Mouse (Mus musculus): ENCODE measurements around the gene Nudt16.
A peak's percentile ranks its signal among the peaks of the same experiment; 100 is the strongest.
"Not testable (repeated sequence)": the region's sequence is repeated elsewhere in the genome, so short reads cannot be mapped to it uniquely, and the experiment has no call there.

The Nudt16 gene

DNA sequence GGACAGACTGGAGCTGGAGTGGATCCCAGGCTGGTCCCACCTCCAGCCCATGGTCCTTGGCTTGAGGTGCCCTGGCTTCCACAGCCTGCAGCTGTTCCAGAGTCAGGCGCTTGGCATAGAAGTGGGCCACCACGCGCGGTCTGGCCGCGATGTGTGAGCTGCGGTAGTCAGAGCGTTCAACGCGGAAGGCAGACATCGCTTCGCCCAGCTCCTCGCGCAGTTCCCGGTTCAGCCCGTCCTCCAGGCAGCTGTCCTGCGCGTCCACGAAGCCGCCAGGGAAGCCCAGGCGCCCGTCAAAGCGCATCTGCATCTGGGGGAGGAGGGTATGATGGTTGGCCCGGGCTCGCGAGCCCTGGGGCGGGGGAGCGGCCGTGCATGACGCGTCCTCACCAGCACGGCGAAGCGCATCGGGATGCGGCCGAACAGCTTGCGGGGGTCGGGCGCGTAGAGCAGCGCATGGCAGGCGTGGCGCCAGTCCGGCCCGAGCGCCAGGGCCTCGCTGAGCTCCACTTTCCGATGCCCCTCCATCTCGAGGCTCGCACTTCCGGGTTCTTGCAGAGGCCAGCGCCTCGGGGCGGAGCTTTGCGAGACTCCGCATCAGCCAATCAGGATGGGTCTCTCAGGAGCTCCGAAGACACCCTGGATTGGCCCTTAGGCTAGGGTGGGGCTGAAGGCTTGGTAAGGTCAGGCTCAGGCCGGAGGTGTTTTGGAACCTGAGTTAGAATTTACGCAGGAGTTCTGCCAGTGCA lies at the start of gene Nudt16:
Nudt16 (minus strand) TSS at position 572 of the 749 bp plus-strand sequence.
- DNase-seq, result peak; percentile 91

DNA sequence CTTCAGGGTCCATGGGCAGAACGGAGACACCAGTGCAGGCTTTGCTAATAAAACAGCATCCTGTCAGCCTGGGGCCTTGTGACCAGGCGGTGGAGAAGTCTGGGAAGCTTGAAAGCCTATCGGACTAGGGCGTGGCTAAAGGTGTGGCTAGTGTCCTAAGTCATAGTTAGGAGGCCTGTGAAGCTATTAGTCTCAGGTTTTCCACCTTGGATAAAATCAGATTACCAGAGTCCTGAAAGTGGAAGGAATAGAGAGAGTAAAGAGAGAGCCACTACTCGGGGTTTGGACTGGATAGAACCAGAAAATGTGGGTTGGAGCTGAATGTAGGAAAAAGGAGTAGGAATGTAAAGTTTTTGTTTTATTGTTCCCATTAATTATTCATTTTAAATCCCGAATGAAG lies 13.4 kb upstream of the Nudt16 start, which contains the start of gene 1700080E11Rik:
1700080E11Rik (minus strand) TSS at position 101 of the 400 bp plus-strand sequence.
- no peak for DNase-seq

DNA sequence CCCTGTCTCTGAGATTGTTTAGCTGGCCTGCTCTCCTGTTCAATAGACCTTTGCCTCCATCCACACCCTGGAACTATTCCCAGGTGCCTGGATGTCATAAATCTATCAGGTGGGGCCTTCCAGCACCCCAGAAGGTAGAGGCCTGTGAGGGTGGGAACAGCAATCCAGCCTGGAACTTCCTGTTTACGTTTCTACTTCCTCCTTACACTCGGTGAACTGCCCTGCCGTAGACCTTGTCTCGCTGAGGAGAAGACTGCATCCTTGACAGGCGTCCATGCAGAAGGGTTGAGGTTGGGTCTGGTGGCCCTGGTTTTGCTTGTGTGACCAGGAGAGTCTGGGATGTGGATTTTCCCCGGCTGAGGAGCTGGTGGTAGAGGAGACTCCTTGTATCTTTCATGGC lies 7.6 kb upstream of the Nudt16 start:
- no peak for DNase-seq

DNA sequence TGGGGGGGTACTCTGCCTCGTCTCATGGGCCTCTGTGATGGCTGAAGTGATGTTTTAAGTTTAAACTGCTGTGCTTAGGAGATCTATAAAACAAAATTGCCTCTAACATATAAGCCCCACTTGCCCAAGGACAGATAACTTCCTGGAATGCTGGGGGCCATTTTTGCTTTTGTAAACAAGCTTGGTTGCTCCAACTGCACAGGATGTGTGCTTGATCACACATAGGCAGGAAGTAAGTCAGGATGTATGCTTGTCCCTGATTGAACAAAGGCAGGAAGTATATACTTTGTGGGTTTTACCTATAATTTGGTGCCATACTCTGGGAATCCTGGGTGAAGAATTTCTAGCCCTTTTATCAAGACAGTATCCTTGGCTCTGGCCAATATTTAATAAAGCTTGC lies 4.8 kb upstream of the Nudt16 start:
- no peak for DNase-seq

DNA sequence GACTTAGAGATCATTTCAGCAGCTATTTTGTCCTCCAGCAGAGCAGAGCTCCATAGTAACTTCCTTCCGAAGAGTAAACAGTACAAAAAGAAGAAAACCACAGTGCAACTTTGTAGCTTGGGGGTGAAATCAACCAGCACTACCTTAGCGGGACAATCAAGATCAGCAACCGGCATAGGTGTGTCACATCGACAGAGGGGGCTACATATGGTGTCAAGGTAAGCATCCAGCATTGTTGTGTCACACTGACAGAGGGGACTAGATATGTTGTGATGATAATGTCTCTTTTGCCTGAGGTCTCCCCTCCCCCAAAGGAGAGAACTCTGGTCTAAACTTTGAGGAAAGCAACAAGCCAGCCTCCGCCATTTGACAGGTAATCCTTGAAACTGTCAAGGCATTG lies 2.9 kb upstream of the Nudt16 start:
- DNase-seq, result no peak

DNA sequence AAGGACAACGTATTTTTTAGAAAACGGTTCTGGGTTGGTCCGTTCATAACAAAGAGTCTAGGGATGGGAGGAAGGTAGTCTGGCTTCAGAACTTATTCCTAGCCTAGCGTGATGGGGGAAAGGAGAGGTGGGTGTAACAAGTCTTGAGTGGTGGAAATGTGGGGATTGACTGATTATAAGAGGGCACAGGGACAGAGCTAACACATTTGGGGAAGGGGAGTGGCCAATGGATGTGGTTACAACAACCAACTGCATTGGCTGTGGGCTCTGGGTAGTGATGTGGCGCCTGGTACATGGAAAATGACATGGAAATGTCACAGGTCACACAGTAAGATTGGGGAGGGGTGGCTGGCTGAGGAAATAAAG lies 361 bp upstream of the Nudt16 start:
- DNase-seq, result no peak

DNA sequence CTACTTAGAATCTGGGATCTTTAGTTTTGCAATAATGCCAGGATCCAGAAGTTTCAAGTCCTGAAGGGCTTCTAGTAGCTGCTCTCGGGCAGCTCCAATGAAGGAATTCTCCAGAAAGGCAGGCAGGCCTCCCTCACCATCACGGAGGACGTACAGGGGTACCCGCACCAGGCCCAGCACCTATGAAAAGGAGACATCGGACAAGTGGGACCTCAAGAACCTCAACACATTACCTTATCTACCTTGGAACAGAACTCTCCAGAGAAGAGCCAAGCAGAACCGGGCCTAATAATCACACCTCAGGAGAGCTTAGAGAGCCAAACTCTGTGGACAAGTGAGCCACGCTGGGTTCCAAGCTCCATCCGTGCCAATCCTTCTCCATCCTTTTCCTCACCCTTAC lies 1.3 kb downstream of the Nudt16 start:
- no peak for DNase-seq

DNA sequence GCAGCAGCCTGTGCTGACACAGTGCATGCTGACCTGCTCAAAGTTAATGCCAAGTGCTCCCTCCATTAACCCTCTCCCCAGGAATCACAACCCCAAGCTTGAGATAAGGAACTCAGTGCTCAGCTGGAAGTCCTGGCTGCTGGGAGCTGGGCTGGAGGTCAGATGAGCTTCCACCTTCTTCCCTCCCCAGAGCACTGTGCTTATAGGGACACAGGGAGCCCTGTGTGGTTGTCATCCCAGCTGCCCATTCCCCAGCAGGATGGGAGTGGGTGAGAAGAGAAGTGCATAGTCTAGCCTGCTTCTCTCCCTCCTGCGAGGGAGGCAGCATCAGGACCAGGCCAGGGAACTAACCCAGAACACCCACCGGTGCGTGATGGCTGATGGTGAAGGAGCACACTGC lies 6.4 kb downstream of the Nudt16 start:
- not testable (repeated sequence) for DNase-seq

DNA sequence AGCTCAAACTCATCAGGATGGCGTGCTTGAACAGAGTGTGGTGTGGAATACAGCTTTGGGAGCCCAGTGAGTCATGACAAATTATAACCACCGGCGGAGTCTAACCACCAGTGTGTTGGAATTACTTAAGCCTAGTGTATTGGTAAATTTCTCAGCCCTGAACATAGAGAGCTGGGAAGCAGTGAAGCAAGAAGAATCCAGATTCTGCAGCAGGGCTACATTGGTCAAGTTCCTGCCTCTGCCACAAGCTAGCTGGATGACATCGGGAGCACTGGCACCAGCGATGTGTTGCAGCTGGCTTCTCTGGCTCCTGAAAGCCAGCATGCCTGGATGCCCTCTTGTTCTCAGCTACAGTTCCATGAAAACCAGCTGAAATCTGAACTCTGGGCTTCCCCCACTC lies 27.7 kb downstream of the Nudt16 start:
- DNase-seq, result no peak

DNA sequence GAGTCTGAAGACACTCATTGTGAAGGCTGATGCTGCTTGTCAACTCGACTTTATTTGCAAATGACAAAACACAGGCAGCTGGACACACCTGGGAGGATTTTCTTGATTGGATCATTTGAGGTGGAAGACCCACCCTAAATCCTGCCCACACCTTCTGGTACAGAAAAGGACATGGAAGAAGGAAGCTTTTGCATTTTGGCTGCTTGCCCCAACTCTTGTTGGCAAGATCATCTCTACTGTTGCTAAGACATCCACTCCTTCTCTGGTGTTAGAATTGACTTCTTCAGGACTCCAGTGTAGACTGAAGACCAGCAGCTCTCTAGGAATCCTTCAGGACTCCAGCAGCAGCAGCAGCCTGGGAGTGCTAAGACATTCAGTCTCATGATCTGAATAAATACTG lies 29.7 kb downstream of the Nudt16 start:
- DNase-seq, result no peak

DNA sequence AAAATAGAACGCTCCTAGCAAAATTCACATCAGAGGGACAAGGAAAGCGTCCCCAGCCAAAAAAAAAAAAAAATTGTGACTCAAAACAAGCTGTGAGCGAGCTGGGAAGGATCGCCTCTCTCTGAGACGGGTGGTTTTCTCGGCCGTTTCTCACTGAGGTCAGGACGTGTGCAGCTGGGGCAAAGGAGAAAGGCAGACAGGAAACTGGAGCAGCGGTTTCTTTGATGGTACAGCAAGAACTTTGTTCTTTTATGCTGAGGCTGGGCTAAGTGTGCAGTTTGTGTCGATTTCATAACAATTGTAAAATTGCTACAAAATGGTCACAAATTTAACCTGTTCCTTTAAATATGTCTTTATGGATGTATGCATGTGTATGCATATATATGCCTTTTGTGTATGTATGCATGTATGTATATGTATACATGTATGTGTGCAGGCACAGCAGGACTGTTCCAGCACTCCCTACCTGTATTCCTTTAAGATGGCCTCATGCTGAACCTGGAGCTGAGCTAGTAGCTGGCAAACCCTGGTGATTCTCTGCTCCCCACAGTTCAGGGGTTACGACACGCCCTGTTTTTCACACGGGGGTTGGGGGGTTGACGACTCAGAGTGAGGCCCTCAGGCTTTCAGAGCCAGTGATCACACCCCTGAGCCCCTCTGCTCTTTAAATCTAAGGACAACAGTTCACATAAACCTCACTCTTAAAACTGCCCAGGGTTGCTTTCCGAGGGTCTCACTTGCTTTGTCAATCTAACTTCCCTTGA lies 30.6 kb downstream of the Nudt16 start:
- no peak for DNase-seq

DNA sequence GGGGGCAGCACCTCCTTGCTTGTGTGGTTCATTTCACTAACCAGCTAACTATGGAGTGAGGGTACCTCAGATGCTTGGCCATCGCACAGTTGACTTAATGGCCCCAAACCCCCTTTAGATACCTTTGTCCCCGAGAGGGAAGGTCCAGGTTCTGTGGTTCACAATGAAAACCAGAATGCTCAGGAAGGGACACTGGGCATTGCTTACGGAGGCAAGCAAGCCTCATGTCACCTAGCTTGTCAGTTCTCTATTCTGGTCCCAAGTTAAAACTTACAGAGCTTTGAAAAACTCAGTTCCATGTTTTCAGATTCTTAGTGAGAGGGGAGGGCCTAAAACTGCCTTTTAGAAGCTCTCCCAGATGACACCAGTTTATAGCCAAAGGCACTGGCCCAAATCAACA lies 51.4 kb downstream of the Nudt16 start:
- no peak for DNase-seq
